Mouse (Mus musculus) gastrocnemius, adult 8-10 months (tissue): Measurements from ENCODE around the gene Krtap2-4. TPM values are rescaled to one million over a fixed set of nuclear protein-coding genes. Genes with fewer than 3 reads are reported as not detected.

Source experiments
- DNase-seq, 2 experiments: peaks; one replicate each; pipeline ENCODE4 v3.0.0; 2022; ENCODE audit warnings: low spot score in 2 of 2
- total RNA-seq, 4 experiments: library from RNA; stranded (reverse); gene quantifications; 2 replicates each; pipeline ENCODE4 v1.2.4; 2022

Gene Krtap2-4
- total RNA-seq, 4 experiments from 2014 or later, result not detected

DNA sequence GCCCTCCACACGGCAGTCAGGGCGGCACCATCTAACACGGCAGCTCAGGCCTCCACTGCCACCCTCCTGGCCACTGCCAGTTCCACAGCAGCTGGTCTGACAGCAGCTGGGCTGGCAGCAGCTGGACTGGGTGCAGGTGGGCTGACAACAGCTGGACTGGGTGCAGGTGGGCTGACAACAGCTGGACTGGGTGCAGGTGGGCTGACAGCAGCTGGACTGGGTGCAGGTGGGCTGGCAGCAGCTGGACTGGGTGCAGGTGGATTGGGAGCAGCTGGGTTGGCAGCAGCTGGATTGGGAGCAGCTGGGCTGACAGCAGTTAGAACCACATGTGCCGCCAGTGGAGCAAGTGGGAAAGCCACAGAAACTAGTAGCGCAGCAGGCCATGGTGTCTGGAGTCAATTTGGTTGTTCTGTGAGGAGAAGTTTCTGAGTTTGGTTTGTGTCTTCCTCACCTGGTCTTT is 31.4 kb downstream of the Krtap2-4 start, which contains the start of gene Krtap1-4:
Gene Krtap1-4 (minus strand): TSS at position 410 of the 460 bp plus-strand sequence.
- DNase-seq, result no peak

- DNase-seq, result no peak
Measured at GRCm38 (mm10) chr11:99581564-99581963, 33.1 kb downstream of the Krtap2-4 start.

DNA sequence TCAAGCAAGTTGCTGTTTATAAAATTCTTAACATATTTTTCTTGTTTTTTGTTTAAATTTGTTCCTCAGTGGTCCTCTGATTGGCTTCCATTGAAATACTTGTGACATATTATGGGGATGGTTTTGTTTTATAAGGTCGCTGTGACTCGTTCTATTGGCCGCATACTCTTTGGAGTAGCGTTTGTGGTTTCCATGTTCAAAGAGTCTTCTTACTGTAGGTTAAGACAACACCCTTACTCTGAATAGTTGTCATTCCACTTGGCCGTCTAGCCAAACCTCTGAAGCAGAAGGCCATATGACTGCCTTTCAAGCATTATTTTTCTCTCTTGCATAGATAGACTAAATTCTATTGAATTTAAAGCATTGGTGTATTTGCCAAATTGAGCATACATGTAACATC is 33.6 kb downstream of the Krtap2-4 start:
- DNase-seq, result no peak

DNA sequence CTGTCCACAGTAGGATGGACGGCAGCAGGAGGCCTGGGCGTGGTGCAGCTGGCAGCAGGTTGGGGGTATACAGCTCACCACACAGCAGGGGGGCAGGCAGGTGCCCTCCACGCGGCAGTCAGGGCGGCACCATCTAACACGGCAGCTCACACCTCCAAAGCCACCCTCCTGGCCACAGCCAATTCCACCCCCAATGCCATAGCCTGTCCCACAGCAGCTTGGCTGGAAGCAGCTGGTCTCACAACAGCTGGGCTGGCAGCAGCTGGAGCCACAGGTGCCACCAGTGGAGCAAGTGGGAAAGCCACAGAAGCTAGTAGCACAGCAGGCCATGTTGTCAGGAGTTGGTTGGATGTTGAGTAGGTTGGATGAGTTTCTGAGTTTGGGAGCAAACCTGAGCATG is 34.0 kb downstream of the Krtap2-4 start, which contains the start of gene Krtap1-5:
Gene Krtap1-5 (minus strand): TSS at position 381 of the 400 bp plus-strand sequence.
- no peak for DNase-seq

DNA sequence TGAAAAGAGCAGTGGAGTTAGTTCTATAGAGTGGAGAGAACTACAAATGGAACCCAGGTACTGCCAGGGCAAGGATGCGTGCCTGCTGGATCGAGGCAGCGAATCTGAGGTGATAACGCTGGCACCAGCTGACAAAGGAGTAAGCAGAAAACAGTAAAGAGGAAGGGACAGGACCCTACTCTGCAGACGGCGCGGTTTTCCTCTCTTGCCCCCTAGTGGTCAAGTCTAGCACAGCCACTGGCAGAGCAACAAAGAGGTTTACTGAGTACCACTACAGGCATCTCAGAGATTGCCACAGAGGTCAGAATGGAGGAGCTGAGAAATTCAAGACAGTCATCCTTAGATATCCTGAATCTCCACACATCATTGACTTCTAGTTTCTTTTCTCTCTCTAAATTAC is 40.5 kb downstream of the Krtap2-4 start:
- no peak for DNase-seq

DNA sequence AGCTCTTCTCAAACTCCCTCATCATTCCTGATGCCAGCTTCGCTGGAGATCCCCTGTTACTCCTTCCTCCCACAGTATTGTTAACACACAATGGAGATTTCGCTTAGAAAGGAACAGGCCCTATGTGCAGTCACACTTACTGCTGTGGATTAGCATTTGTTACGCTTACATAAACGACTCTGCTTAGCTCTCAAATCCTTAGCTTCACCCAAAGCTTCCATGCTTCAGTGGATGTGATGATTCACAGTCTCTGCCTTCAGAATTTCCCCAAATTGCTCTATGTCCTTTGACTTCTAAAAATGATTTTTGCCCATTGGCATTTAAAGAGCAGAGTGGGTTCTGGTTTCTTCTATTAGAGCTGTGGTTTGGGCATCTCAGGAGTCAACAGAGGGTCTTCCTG is 41.5 kb downstream of the Krtap2-4 start:
- no peak for DNase-seq

- no peak for DNase-seq
Measured at GRCm38 (mm10) chr11:99566530-99566929, 48.1 kb downstream of the Krtap2-4 start, which contains the start of gene Krtap3-1. Gene Krtap3-1 (minus strand): TSS chr11:99566630.

Other genes with a start within 250 kb of the Krtap2-4 start
- gene Krt28, start 239.9 kb downstream of the Krtap2-4 start, total RNA-seq, result not detected
- gene Krt10, start 225.5 kb downstream of the Krtap2-4 start, total RNA-seq, result 1 to 10 TPM; 3.5 to 4.4 (median 3.8) TPM
- under 1 TPM in 1 of 4 experiments, not detected in 3; 0.17 TPM for gene Krt12, start 192.6 kb downstream of the Krtap2-4 start, total RNA-seq
- under 1 TPM in 1 of 4 experiments, not detected in 3; 0.13 TPM for gene Krt20, start 176.7 kb downstream of the Krtap2-4 start, total RNA-seq
- not detected for gene Krt23, start 121.7 kb downstream of the Krtap2-4 start, total RNA-seq
- gene Krt39, start 93.5 kb downstream of the Krtap2-4 start, total RNA-seq, result not detected
- gene Krt40, start 71.7 kb downstream of the Krtap2-4 start, total RNA-seq, result not detected
- not detected for gene Krtap3-3, start 64.0 kb downstream of the Krtap2-4 start, total RNA-seq
- not detected for gene Krtap3-2, start 58.0 kb downstream of the Krtap2-4 start, total RNA-seq
- not detected for gene Gm11939, start 55.4 kb downstream of the Krtap2-4 start, total RNA-seq
- not detected for gene Krtap3-1, start 48.2 kb downstream of the Krtap2-4 start, total RNA-seq
- not detected for gene Krtap1-5, start 33.8 kb downstream of the Krtap2-4 start, total RNA-seq
- gene Krtap1-4, start 31.2 kb downstream of the Krtap2-4 start, total RNA-seq, result not detected
- not detected for gene Krtap1-3, start 23.5 kb downstream of the Krtap2-4 start, total RNA-seq
- gene Krtap9-3, start 16.7 kb downstream of the Krtap2-4 start, total RNA-seq, result not detected
- not detected for gene Gm11938, start 11.5 kb downstream of the Krtap2-4 start, total RNA-seq
- not detected for gene Gm11937, start 4.7 kb downstream of the Krtap2-4 start, total RNA-seq
- gene Gm11562, start 5.6 kb upstream of the Krtap2-4 start, total RNA-seq, result not detected
- not detected for gene Krtap4-1, start 13.4 kb upstream of the Krtap2-4 start, total RNA-seq
- not detected for gene Krtap4-2, start 20.2 kb upstream of the Krtap2-4 start, total RNA-seq
- gene Krtap4-7, start 29.2 kb upstream of the Krtap2-4 start, total RNA-seq, result not detected
- not detected for gene Gm11555, start 35.4 kb upstream of the Krtap2-4 start, total RNA-seq
- not detected for gene Gm11563, start 44.1 kb upstream of the Krtap2-4 start, total RNA-seq
- gene Krtap4-6, start 51.1 kb upstream of the Krtap2-4 start, total RNA-seq, result not detected
- not detected for gene Gm14190, start 75.9 kb upstream of the Krtap2-4 start, total RNA-seq
- not detected for gene Gm14180, start 119.4 kb upstream of the Krtap2-4 start, total RNA-seq
- gene Gm11595, start 158.1 kb upstream of the Krtap2-4 start, total RNA-seq, result not detected
- not detected for gene Krtap4-8, start 165.9 kb upstream of the Krtap2-4 start, total RNA-seq
- gene Krtap4-9, start 170.4 kb upstream of the Krtap2-4 start, total RNA-seq, result not detected
- not detected for gene Gm11596, start 178.6 kb upstream of the Krtap2-4 start, total RNA-seq
- not detected for gene Gm11569, start 184.1 kb upstream of the Krtap2-4 start, total RNA-seq
- gene Gm11554, start 189.6 kb upstream of the Krtap2-4 start, total RNA-seq, result not detected
- gene Krtap4-13, start 195.0 kb upstream of the Krtap2-4 start, total RNA-seq, result not detected
- not detected for gene Gm11564, start 200.8 kb upstream of the Krtap2-4 start, total RNA-seq
- gene 2300003K06Rik, start 223.2 kb upstream of the Krtap2-4 start, total RNA-seq, result not detected
- gene Krtap4-16, start 236.8 kb upstream of the Krtap2-4 start, total RNA-seq, result not detected
- not detected for gene Gm11568, start 243.1 kb upstream of the Krtap2-4 start, total RNA-seq
- not detected for gene Gm11559, start 249.6 kb upstream of the Krtap2-4 start, total RNA-seq